16 mouse cellular contexts compared by ENCODE assay signal in genomic region chr4:116491886-116492285, GRCm38 (mm10). TPM values are rescaled to one million over a fixed set of nuclear protein-coding genes. Genes with fewer than 3 reads are reported as not detected.
A peak's percentile ranks its signal among the peaks of the same experiment; 100 is the strongest.
DNase-seq lines count a peak whose midpoint lies in the region; ATAC-seq and TF ChIP-seq lines count a peak whose summit lies in the region.
"Had no signal": no experiment of that assay in that cellular context is flagged by ENCODE, and none has a peak within 500 bp of the region (broad histone marks: within the 10 kb centered on the region; RNA-seq: fewer than 3 reads in every experiment).

No protein-coding gene starts in this region.

- DNase-seq in heart, postnatal 4 days: no peak
- no peak for DNase-seq in lung, adult 2 months
- peak; percentile 26 for DNase-seq in brain, embryonic 14.5 days (ENCODE audit: low read depth)
- no peak for DNase-seq in urinary bladder, postnatal 4 days (ENCODE audit: low spot score in 2 of 2)
- DNase-seq: cerebellum, adult 18-20 months; right cerebral cortex, adult 18-20 months; thymus, adult 18-20 months had no signal

- 13% methylated on average over 2 of the region's 2 CpGs for WGBS in heart, embryonic 15.5 days
- WGBS in lung, embryonic 15.5 days: 22% methylated on average over 2 of the region's 2 CpGs
- 40% methylated on average over 2 of the region's 2 CpGs for WGBS in lung, adult 2 months
- 43% methylated on average over 2 of the region's 2 CpGs for WGBS in stomach, embryonic 15.5 days

- no peak overlapping the region for H3K4me3 ChIP-seq in heart, embryonic 15.5 days
- H3K4me3 ChIP-seq in lung, embryonic 15.5 days: no peak overlapping the region
- no peak overlapping the region for H3K4me3 ChIP-seq in lung, adult 2 months (replicated peaks; ENCODE audit: extremely low read depth, low read depth, low read length)
- H3K4me3 ChIP-seq in stomach, embryonic 15.5 days (replicated peaks): no peak overlapping the region
- H3K4me3 ChIP-seq: hindbrain, embryonic 12.5 days; layer of hippocampus, adult 2 months had no signal

- no peaks in the 10 kb centered on the region for H3K27me3 ChIP-seq in heart, embryonic 15.5 days
- H3K27me3 ChIP-seq in lung, embryonic 15.5 days: no peaks in the 10 kb centered on the region
- H3K27me3 ChIP-seq in stomach, embryonic 15.5 days (replicated peaks): no peaks in the 10 kb centered on the region
- H3K27me3 ChIP-seq: hindbrain, embryonic 12.5 days had no signal

- no peak for TF ChIP-seq POLR2A in lung, adult 2 months (IDR thresholded peaks at IDR 0.05; ENCODE audit: borderline replicate concordance, extremely low read depth, low read depth, low read length)
- TF ChIP-seq POLR2A in brain, embryonic 14.5 days (IDR thresholded peaks at IDR 0.05; ENCODE audit: borderline replicate concordance, extremely low read depth, insufficient read depth, insufficient read length, poor library complexity, severe bottlenecking): no peak

- no peak for TF ChIP-seq CTCF in lung, adult 2 months (IDR thresholded peaks at IDR 0.05; ENCODE audit: insufficient read depth, low read length)
- no peak for TF ChIP-seq CTCF in brain, embryonic 14.5 days (IDR thresholded peaks at IDR 0.05; ENCODE audit: borderline replicate concordance, extremely low read depth, insufficient read depth, insufficient read length)

- H3K9me3 ChIP-seq in heart, embryonic 15.5 days (replicated peaks): peaks cover 4% of the 10 kb centered on the region; the same call in 1 of the 2 replicates
- H3K9me3 ChIP-seq in lung, embryonic 15.5 days: no peaks in the 10 kb centered on the region; the same call in 1 of the 2 replicates
- no peaks in the 10 kb centered on the region for H3K9me3 ChIP-seq in stomach, embryonic 15.5 days

- peaks cover 24% of the 10 kb centered on the region for H3K4me1 ChIP-seq in heart, embryonic 15.5 days (replicated peaks)
- H3K4me1 ChIP-seq in lung, embryonic 15.5 days: peaks cover 23% of the 10 kb centered on the region
- H3K4me1 ChIP-seq in lung, adult 2 months (ENCODE audit: control insufficient read depth, insufficient read depth, low read length): peaks cover 10% of the 10 kb centered on the region
- H3K4me1 ChIP-seq in stomach, embryonic 15.5 days: peaks cover 10% of the 10 kb centered on the region; the same call in 1 of the 2 replicates
- H3K4me1 ChIP-seq: hindbrain, embryonic 12.5 days had no signal

- H3K9ac ChIP-seq in heart, embryonic 15.5 days: no peak overlapping the region
- no peak overlapping the region for H3K9ac ChIP-seq in lung, embryonic 15.5 days
- H3K9ac ChIP-seq in stomach, embryonic 15.5 days: no peak overlapping the region
- H3K9ac ChIP-seq: hindbrain, embryonic 12.5 days; liver, embryonic 14.5 days had no signal

- 0 out of 2 replicates have a peak, but pooled peaks have one; percentile 51 for ATAC-seq in heart, embryonic 15.5 days (replicated peaks; ENCODE audit: insufficient number of reproducible peaks, insufficient read depth, low FRiP score, low read depth)
- ATAC-seq in lung, embryonic 15.5 days (ENCODE audit: borderline replicate concordance, extremely low read depth, low FRiP score, low TSS enrichment): peak; percentile 67; the same call in 1 of the 2 replicates
- no peak for ATAC-seq in stomach, embryonic 15.5 days (ENCODE audit: insufficient read depth, low FRiP score, low read depth)
- ATAC-seq: activated CD4-positive, CD25-positive, alpha-beta regulatory T cell, adult 4 months; CD4-positive, CD25-positive, alpha-beta regulatory T cell, adult 4 months; forebrain, embryonic 16.5 days had no signal

- H3K36me3 ChIP-seq in heart, embryonic 15.5 days: no peaks in the 10 kb centered on the region
- no peaks in the 10 kb centered on the region for H3K36me3 ChIP-seq in lung, embryonic 15.5 days
- H3K36me3 ChIP-seq in stomach, embryonic 15.5 days: no peaks in the 10 kb centered on the region
- H3K36me3 ChIP-seq: hindbrain, embryonic 12.5 days had no signal

- H3K4me2 ChIP-seq in heart, embryonic 15.5 days: peak overlapping the region; percentile 4; the same call in 1 of the 2 replicates
- peak overlapping the region; percentile 3; the same call in 1 of the 2 replicates for H3K4me2 ChIP-seq in lung, embryonic 15.5 days
- H3K4me2 ChIP-seq in stomach, embryonic 15.5 days: no peak overlapping the region
- H3K4me2 ChIP-seq: hindbrain, embryonic 12.5 days had no signal

- peak overlapping the region; percentile 35 for H3K27ac ChIP-seq in heart, embryonic 15.5 days
- H3K27ac ChIP-seq in lung, embryonic 15.5 days: peak overlapping the region; percentile 71
- H3K27ac ChIP-seq in stomach, embryonic 15.5 days: peak overlapping the region; percentile 37; the same call in 1 of the 2 replicates
- H3K27ac ChIP-seq: hindbrain, embryonic 12.5 days; liver, embryonic 14.5 days had no signal

RNA-seq across cellular contexts. Expression of gene Ipp, which starts 15.5 kb away (rescaled TPM):
- polyA plus RNA-seq in heart, embryonic 15.5 days (2015; fragmentation: Nextera tagmentation; extraction: Ambion mirVana): 14.5 and 14.8 TPM in 2 replicates
- total RNA-seq in heart, postnatal 4 days (2021): 10 to 100 TPM; 17.3 to 18.0 TPM
- 14.1 TPM in 2 replicates for polyA plus RNA-seq in lung, embryonic 15.5 days (2015; fragmentation: Nextera tagmentation; extraction: Ambion mirVana)
- polyA plus RNA-seq in lung, adult 2 months (2012; rRNA removed): 1.4 and 2.5 TPM in 2 replicates
- 6.9 and 7.0 TPM in 2 replicates for polyA plus RNA-seq in brain, embryonic 14.5 days (2012; rRNA removed)
- polyA plus RNA-seq in stomach, embryonic 15.5 days (2015; fragmentation: Nextera tagmentation; extraction: Ambion mirVana): 14.0 and 15.2 TPM in 2 replicates

RNA-seq across cellular contexts. Expression of gene Mast2, which starts 27.9 kb away (rescaled TPM):
- polyA plus RNA-seq in heart, embryonic 15.5 days (2015; fragmentation: Nextera tagmentation; extraction: Ambion mirVana): 16.8 and 20.3 TPM in 2 replicates
- 10 to 100 TPM; 98.2 to 98.4 TPM for total RNA-seq in heart, postnatal 4 days (2021)
- 14.8 and 16.1 TPM in 2 replicates for polyA plus RNA-seq in lung, embryonic 15.5 days (2015; fragmentation: Nextera tagmentation; extraction: Ambion mirVana)
- polyA plus RNA-seq in lung, adult 2 months (2012; rRNA removed): 58.5 and 63.0 TPM in 2 replicates
- polyA plus RNA-seq in brain, embryonic 14.5 days (2012; rRNA removed): 163 and 171 TPM in 2 replicates
- 13.0 and 14.3 TPM in 2 replicates for polyA plus RNA-seq in stomach, embryonic 15.5 days (2015; fragmentation: Nextera tagmentation; extraction: Ambion mirVana)
